Mouse (Mus musculus) stomach, postnatal 0 days (tissue): ENCODE measurements at regions not wholly inside any gene's neighbourhood (a gene's known extent, or its start where the extent isn't known, plus 50 kb on each side); places are given as distances from the start of the nearest gene placed in this dataset.

Experiments
- CTCF ChIP-seq: IDR thresholded peaks from 2 replicates; pipeline ENCODE4 v1.5.1; 2016; ENCODE audit warnings: antibody characterized with exemption, low read depth, mild to moderate bottlenecking, moderate library complexity
- EP300 ChIP-seq: optimal IDR thresholded peaks from 2 replicates; pipeline ENCODE3; 2016; ENCODE audit warnings: antibody characterized with exemption

GRCm38 (mm10) chr5:91861440-91862187 is 101.3 kb downstream of the Rchy1 start:
- TF ChIP-seq CTCF (peak; percentile 76), EP300 (no peak)
